Mouse (Mus musculus) fat pad, adult 2 months (tissue): ENCODE data around the gene Hnrnpl.
A peak's percentile ranks its signal among the peaks of the same experiment; 100 is the strongest.

Experiments used
- DNase-seq: peaks from one replicate; pipeline ENCODE4 v3.0.0-alpha.2; 2011; ENCODE audit warnings: low read depth, low spot score; ENCODE audit errors: extremely low read depth

Gene Hnrnpl

DNA sequence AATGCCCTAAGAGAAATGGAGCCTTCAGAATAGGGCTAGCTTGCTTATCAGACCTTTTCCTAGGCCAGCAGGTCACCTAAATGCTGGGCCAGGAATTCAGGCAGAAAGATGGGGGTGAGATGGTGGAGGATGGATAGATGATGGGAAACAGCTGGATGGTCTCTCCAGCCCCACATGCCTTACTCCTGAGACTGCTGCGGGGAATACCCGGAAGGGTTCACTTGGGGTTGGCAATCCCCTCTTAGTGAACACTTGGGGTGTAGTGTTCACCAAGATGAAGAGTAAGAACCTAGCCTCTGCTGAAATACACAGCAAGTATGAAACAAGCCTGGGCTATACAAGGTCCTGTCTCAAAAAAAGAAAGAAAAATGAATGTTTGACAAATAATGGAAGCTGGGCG is 19.1 kb upstream of the Hnrnpl start:
- no peak for DNase-seq

DNA sequence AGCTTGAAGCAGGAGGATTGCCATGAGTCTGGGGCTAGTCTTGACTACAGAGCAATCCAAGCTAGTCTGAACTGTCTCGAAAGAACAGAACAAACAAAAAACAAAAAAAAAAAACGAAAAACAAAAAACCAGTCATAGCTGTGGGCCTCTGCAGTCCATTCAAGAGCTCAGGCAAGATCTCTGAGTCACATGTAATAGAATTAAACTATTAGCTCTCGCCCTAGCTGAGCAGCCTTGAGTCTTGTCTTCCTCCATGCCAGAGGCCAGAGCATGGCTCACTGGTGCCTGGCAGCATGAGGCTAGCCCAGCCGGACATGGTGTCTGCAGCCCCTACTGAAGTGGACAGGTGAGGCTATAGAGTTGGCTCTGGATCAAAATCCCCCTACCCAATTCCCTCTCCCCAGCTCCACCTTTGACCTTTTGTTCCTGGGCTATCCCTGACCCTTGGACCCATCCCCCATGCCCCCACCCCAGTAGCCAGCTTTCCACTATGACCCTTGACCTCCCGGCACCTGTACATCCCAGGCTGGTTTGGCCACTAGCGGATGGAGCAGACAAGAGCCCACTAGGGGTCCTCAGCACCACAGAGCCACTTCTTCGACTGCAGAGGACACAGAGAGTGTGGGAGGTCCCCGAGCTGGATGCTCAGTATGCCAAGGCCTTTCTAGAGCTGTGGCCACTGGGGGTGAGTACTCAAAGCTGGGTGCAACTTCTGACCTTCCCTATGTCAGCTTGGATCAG is 18.1 kb upstream of the Hnrnpl start:
- DNase-seq = no peak

DNA sequence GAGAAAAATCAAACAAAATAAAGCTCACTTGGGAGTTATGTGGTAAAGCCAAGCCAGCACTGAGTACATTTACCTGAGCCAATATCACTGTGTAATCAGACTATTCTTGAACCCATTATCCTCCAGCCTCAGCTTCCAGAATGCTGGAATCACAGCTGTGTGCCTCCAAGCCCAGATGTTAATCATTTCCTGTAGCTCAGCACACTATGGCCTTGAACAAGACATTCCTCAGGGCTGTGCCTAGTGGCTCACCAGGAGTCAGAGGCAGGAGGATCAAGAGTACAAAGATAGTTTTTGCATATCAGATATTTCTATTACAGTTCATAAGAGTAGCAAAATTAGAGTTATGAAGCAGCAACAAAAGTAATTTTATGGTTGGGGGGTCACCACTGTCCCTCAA is 16.6 kb upstream of the Hnrnpl start:
- DNase-seq = no peak

GRCm38 (mm10) chr7:28792391-28793185 is 15.8 kb upstream of the Hnrnpl start:
- no peak for DNase-seq

DNA sequence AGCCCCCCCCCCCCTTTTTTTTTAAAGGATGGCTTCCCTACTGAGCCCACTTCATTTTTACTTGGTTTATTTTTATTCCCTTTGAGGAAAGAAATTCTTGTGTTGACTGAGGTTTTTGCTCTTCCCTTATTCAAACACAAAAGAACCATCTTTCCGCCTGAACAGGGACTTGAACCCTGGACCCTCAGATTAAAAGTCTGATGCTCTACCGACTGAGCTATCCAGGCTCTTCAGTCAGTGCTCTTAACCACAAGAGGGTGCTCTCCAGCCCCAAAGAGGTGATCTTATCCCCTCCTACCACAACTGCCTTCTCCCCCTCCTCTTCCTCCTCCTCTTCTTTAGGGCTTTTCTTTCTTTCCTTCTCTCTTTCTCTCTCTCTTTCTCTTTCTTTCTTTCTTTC is 14.5 kb upstream of the Hnrnpl start:
- no peak for DNase-seq

DNA sequence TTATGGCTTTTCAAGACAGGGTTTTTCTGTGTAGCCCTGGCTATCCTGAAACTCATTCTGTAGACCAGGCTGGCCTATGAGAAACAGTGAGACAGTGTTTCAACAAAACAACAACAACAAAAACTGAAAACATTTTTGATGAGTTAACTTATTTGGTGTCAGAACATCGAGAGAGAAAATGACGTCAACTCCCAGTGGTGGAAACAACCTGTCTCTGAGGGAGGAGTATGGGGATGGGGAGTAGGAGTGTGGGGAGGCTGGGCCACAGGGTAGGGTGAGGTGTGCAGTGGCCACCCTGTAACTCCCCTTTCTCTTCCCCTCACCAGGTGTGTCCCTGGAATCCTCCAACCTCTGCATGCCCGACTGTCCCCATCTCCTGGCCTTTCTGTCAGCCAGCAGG is 13.8 kb upstream of the Hnrnpl start:
- DNase-seq = no peak

DNA sequence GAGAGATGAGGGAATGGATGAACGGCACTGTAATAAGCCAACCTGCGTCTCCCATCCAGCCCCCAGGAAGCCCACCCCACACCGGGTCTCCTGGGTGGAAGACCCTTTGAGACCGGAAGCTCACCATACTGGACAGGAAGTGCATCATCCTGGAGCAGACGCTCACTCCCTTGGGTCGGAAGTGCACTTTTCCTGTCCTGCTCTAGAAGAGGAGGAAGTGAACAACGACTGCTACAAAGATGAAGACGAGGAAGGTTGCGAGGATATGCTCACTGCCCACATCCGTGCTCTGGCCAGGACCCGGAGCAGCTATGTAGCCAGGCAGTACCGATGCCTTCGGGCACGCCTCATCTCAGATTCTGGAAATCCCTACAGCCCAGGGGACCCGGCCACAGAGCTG is 12.5 kb upstream of the Hnrnpl start:
- DNase-seq = no peak

DNA sequence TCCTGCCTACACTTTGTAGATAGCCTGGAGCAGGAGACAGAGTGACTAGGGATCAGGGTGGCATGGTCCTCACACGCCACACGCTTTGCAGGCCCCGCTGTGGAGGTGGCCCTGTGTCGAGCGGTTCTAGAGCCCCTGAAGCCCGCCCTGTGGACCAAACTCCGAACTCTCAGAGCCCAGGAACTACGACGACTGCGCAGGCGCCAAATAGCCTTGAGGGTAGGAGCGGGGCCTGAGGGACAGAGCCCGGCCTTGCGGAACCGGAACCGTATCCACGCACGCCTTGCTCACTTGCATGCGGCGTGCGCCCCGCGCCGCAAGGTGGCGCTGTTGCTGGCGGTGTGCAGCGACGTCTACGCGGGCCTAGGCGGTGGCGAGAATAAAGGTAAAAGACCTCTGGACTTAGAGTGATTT is 11.8 kb upstream of the Hnrnpl start:
- DNase-seq = no peak

DNA sequence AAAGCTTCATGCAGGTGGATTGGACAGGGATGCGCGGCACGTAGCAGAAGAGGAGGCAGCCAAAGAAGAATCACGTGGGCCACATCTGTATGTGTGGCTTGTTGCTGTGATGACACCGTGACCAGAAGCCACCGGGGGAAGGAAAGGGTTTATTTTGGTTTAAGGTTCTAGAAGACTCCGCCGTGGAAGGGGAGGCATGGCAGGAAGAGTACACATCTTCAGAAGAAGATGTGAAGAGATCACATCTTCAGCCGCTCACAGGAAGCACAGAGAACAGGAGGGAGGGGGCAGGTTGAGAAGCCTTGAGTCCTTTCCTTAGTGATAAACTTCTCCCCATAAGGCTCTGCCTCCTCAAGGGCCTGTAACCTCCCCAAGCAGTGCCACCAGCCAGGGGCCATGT is 8.3 kb upstream of the Hnrnpl start:
- no peak for DNase-seq

- DNase-seq = no peak
Measured at GRCm38 (mm10) chr7:28801451-28801850, 6.9 kb upstream of the Hnrnpl start.

DNA sequence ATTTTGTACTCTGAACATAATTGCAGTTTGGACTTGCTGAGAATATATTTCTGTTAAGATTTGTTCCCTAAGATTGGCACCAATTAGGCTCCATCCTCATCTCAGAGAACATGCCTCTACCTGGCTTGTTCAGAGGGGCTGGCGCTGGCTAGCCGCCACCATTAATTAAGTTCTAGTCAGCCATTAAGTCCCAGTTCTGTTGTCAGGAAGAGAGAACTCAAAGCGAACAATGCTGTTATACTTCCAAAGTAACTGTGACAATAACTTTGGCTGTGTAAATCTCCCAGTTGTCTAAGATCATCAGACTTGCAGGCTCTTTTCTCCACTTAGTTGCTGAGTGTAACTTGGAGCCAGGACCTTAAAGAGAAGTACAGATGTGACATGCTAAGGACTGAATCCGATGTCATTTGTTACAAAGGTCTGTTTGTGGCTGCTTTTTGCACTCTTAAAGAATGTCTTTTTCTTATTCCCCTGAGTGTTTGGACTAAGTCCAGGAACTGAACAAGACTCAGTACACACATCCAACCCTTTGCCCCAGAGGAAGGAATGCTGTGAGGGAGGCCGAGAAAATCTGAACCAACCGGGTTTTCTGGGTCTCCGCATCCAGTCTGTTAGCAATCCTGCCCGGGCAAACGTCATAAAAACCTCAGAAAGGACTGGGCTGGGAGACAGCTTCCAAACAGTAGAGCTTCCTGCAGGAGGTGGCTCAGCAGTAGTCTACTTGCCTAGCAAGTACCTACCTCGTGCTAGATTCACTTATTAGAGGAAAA is 6.3 kb upstream of the Hnrnpl start:
- peak; percentile 91 for DNase-seq

GRCm38 (mm10) chr7:28802846-28803588 is 5.3 kb upstream of the Hnrnpl start:
- no peak for DNase-seq

DNA sequence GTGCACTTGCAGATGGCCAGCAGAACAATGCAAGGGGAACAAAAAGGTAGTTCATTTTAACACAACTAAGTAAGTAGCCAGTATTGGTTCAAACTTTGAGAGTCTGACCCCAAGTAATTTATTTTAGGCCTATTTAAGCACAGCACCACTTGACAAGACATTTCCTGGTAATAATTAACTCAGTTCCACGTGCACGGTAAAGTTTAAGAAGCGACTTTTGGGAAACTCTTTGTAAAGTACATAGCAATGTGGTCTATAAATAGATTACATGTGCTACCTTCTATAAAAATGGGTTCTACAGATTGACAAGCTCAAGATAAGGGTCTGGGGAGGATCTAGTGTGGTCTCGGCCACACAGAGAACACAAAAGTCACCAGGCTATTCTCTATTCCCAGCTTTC is 4.6 kb upstream of the Hnrnpl start:
- no peak for DNase-seq

DNA sequence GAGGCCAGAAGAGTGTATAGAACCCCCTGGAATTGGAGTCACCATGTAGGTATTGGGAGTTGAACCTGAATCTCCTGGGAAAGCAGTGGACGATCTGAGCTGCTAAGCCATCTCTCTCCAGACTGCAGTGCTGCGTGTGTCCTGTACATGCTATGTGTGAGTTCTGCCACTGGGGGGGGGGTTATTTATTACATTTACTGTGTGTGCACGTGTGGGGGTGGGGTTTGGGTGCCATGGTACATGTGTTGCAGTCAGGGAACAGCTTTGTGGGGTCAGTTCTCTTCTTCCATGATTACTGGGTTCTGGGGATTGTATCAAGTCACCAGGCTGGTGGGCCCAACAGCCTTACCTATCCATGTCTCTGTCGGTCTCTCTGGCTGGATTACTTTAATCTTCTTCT is 1.5 kb upstream of the Hnrnpl start:
- no peak for DNase-seq

GRCm38 (mm10) chr7:28807641-28808220 is 610 bp upstream of the Hnrnpl start:
- DNase-seq = no peak

GRCm38 (mm10) chr7:28808957-28809393 is 634 bp downstream of the Hnrnpl start:
- no peak for DNase-seq

- no peak for DNase-seq
Measured at GRCm38 (mm10) chr7:28809401-28810089, 1.2 kb downstream of the Hnrnpl start.

DNA sequence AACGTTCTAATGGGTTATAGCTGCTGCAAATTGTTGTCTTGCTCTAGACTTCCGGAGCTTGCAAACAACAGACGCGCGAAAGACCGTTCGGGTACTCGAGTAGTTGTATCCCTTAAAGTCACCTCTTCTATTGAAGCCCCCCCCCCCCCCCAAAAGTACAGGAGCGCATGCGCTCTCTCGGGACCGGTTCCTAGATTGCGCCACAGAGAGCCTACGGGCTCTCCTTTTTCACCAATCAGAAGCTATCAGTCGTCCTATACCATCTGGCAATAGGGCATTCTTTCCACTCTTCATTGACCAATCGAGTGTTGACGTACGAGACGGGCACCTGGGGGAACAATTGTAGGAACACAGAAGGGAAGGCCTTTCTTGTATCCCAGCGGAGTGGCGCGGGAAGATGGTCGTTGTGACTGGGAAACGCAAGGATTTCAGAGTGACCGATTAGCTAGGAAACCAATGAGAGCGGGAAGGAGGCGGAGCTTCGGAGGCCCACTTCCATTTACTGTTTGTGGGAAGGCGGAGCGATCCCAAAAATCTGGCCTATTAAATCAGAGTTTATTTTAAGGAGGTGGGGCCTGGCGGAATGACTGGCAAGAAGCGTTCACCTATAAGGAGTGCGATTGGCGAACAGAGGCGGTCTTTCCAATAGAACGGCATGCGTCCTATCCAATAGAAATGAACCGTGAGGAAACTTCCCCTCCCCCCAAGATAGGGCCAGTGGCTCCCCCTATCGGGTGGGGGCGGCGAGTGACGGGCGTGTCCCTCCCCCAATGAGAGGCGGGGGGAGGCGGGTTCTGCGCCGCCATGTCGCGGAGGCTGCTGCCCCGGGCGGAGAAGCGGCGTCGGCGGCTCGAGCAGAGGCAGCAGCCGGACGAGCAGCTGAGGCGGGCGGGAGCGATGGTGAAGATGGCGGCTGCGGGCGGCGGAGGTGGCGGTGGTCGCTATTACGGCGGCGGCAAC is 2.0 kb downstream of the Hnrnpl start:
- DNase-seq = peak; percentile 99

DNA sequence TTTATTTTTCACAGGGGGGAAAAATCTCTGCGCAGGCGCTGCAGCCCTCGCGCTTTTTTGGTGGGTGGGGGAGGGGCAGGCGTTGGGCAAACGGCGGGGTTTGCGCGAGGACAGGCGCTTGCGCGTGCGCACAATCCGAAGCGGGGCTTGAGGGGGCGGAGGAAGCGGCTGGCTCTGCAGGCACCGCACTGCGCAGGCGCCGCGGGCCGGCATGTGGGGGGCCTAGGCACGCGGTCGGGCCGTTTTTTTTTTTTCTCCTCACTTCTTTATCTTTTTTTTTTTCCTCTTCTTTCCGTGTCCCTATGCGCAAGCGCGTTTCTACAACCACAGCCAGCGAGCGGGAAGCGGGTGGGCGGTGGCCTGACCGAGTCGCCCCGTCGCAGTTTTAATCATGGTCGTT is 2.9 kb downstream of the Hnrnpl start:
- no peak for DNase-seq
